Mouse (Mus musculus) heart, adult 2 months (tissue): ENCODE measurements around the gene Sik1. TPM values are rescaled to one million over a fixed set of nuclear protein-coding genes. Genes with fewer than 3 reads are reported as not detected.
A peak's percentile ranks its signal among the peaks of the same experiment; 100 is the strongest.

ENCODE experiments used
- DNase-seq, 2 experiments: peaks; one replicate each; pipeline ENCODE4 v3.0.0; 2021
- H3K27ac ChIP-seq: fragments of 200-600 bp; 2 replicates; pipeline ENCODE4 v1.8.1; 2022
- H3K27me3 ChIP-seq: fragments of 200-500 bp; 2 replicates; pipeline ENCODE4 v1.6.1; 2012; ENCODE audit warnings: mild to moderate bottlenecking, low read length, inconsistent platforms, mixed read lengths; ENCODE audit not compliant: control insufficient read depth, insufficient read depth
- H3K36me3 ChIP-seq: fragments of 200-500 bp; 2 replicates; pipeline ENCODE4 v1.6.1; 2012; ENCODE audit warnings: low read length, inconsistent platforms; ENCODE audit not compliant: control insufficient read depth, insufficient read depth
- H3K4me1 ChIP-seq: fragments of 200-500 bp; 2 replicates; pipeline ENCODE4 v1.6.1; 2011; ENCODE audit warnings: low read length; ENCODE audit not compliant: control insufficient read depth, insufficient read depth
- H3K4me3 ChIP-seq: fragments of 200-600 bp; 2 replicates; pipeline ENCODE4 v1.8.1; 2022
- H3K79me2 ChIP-seq: fragments of 200-500 bp; replicated peaks from 2 replicates; pipeline ENCODE4 v1.6.1; 2012; ENCODE audit warnings: mild to moderate bottlenecking, inconsistent platforms, low read length, moderate library complexity, mixed read lengths; ENCODE audit not compliant: control insufficient read depth, insufficient read depth
- H3K9ac ChIP-seq: fragments of 200-500 bp; 2 replicates; pipeline ENCODE4 v1.6.1; 2012; ENCODE audit warnings: low read depth, mild to moderate bottlenecking, control low read depth, inconsistent platforms, low read length, mixed read lengths
- CTCF ChIP-seq: fragments of 200-600 bp; IDR thresholded peaks from 2 replicates; pipeline ENCODE4 v1.8.1; 2022; ENCODE audit warnings: antibody characterized with exemption, mild to moderate bottlenecking, moderate library complexity
- EP300 ChIP-seq: fragments of 200-500 bp; IDR thresholded peaks from 2 replicates; pipeline ENCODE4 v1.6.1; 2011; ENCODE audit warnings: low read depth, low read length, control low read depth; ENCODE audit not compliant: insufficient read depth
- POLR2A ChIP-seq: fragments of 200-500 bp; IDR thresholded peaks from 2 replicates; pipeline ENCODE4 v1.6.1; 2011; ENCODE audit warnings: mild to moderate bottlenecking, low read depth, low read length, control low read depth; ENCODE audit not compliant: insufficient read depth
- WGBS: fragments of 180-500 bp; shearing (Covaris S2); methylation state at CpG from one replicate; pipeline ENCODE4 v1.1.7; 2018; 5-methylcytosine and 5-hydroxymethylcytosine counted together
- intact Hi-C: fragments of 180-260 bp; cut with DNase I; formaldehyde crosslinking; loops from one replicate; pipeline ENCODE4 v1.15.1; 2025
- polyA plus RNA-seq: library from polyadenylated mRNA; depleted of rRNA; stranded (reverse); fragments of >200 nt; gene quantifications from 2 replicates; pipeline ENCODE4 v1.2.3, GENCODE M21; 2012
- total RNA-seq, 2 experiments: library from RNA; stranded (reverse); gene quantifications; 2 replicates each; pipeline ENCODE4 v1.2.3; 2021

The Sik1 gene
- total and polyA plus RNA-seq, 3 experiments = 21.0 to 62.7 (median 39.6) TPM

DNA sequence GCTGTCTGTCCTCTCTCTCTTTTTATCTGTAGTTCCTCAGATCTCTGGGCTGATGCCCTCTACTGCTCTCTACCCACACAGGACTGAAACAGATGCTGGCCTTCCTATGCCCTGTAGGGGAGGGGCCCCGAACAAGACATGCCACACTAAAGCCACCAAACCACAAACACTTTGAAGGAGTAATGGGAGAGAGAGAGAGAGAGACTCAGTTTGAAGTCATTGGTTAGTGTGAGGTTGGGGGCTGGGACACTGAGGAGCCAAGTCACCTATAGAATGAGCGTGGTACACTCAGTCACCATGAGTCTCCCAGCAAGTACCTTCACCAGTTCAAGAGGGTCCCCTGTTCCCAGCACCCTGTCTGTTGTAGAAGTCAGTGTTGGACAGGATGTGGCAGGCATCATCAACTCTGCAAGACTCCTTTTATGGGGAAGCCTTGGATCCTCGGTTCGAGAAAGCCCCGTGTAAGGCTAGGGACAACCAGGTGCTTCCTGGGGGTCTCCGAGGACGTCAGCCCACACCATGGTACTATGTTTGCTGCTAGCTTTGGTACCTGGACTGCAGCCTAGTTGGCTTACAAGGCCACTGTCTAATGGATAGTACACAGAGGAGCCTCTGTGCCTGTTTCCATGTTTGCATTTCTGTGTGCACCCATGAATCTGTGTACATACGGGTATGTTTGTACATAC lies 17.7 kb upstream of the Sik1 start:
- Histone ChIP-seq H3K79me2 (no peaks in the 10 kb centered on the region), H3K9ac (no peak overlapping the region), H3K36me3 (no peaks in the 10 kb centered on the region), H3K4me3 (no peak overlapping the region), H3K4me1 (peaks cover 25% of the 10 kb centered on the region), H3K27me3 (no peaks in the 10 kb centered on the region), H3K27ac (peak overlapping the region; percentile 53)
- WGBS = 67% methylated on average over 8 of the region's 8 CpGs
- intact Hi-C loops = no loop called here
- TF ChIP-seq EP300 (no peak), CTCF (no peak), POLR2A (no peak)
- DNase-seq = peak in 1 of 2 experiments; percentile 16

DNA sequence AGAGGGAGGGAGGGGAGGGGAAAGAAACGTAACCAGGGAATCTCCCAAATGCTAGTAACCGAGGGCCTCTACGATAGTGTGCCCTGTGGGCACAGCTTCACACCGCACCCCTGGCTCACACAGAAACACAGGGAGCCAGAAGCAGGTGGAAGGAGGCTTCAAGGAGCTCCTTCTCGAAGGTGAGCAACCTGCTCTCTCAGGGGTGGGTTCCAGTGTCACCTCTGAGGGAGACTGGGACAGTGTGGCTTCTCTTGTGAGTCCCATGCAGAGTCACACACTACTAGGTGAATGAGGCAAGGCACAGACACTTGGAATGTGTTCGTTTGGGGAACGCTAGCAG lies 17.2 kb upstream of the Sik1 start:
- no peak for DNase-seq
- no peaks in the 10 kb centered on the region for H3K36me3 ChIP-seq
- WGBS = 84% methylated on average over 7 of the region's 7 CpGs
- TF ChIP-seq CTCF = no peak
- no peak for TF ChIP-seq EP300
- TF ChIP-seq POLR2A = no peak
- intact Hi-C loops = no loop called here
- no peaks in the 10 kb centered on the region for H3K79me2 ChIP-seq
- H3K4me1 ChIP-seq = peaks cover 25% of the 10 kb centered on the region
- H3K27ac ChIP-seq = no peak overlapping the region
- H3K4me3 ChIP-seq = no peak overlapping the region
- H3K27me3 ChIP-seq = no peaks in the 10 kb centered on the region
- H3K9ac ChIP-seq = no peak overlapping the region

DNA sequence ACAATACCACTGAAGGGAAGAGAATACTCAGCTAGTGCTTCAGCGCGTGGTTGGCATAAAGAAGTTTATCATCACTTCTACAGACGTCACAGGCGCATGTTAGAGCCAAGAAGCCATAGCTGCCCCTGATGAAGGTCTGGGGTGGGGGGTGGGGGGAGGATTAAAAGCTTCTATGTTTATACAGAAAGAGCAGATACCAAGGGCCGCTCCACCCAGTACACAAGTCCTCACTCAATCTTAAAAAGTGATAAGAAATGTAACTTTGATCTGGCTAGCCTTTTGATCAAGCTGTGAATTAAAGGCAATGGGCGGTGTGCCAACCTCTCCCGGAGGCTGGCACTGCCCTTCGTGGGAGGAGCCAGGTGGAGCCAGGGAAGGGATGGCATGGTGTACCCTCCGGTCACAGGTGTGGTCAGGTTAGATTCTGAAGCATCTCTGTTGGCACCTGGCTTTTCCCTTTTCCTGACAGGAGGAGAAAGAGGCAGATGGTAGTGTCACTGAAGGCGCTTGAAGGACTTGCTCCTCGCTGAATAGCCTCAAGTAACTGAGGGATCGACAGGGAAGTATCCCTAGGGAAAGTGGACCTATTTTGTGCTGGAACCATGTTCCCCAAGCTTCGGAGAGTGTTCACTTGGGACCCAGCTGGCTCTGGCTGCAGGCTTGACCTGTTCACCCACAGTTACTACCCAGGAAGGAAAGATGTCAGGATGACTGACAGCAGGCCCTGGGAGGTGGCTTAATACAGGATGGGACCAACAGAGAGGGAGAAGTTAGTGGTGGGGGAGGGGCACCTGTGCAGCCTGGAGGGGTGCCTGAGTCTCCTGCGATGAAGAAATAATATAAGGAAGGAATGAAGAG lies 16.6 kb upstream of the Sik1 start:
- no peak overlapping the region for H3K9ac ChIP-seq
- peak in 1 of 2 experiments; percentile 20 for DNase-seq
- 69% methylated on average over 14 of the region's 14 CpGs for WGBS
- H3K4me3 ChIP-seq = no peak overlapping the region
- peaks cover 20% of the 10 kb centered on the region for H3K4me1 ChIP-seq
- TF ChIP-seq CTCF = no peak
- TF ChIP-seq EP300 = no peak
- TF ChIP-seq POLR2A = no peak
- no peaks in the 10 kb centered on the region for H3K27me3 ChIP-seq
- H3K79me2 ChIP-seq = no peaks in the 10 kb centered on the region
- intact Hi-C loops = no loop called here
- H3K27ac ChIP-seq = no peak overlapping the region
- no peaks in the 10 kb centered on the region for H3K36me3 ChIP-seq

DNA sequence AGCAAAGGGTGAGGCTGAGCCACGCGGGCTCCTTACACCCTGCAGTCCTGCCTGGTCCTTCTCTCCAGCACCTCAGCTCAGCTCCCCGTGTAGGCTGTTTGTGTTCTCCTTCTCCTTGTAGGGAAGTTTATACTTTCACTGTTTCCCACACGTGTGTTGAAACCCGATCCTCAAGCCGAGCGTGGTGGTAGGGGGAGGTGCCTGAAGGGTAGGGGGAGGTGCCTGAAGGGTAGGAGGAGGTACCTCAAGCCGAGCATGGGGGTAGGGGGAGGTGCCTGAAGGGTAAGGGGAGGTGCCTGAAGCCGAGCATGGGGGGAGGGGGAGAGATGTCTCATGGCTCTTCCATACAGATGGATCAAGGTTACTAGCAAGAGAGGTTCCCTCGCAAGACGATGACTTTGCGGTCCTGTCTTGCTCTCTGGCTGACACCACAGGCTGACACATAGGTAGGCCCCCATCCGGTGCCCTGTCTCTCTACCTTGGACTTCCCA lies 15.4 kb upstream of the Sik1 start:
- WGBS = 41% methylated on average over 13 of the region's 13 CpGs
- no peaks in the 10 kb centered on the region for H3K79me2 ChIP-seq
- H3K4me1 ChIP-seq = peaks cover 17% of the 10 kb centered on the region
- no peak overlapping the region for H3K9ac ChIP-seq
- intact Hi-C loops = no loop called here
- H3K27ac ChIP-seq = no peak overlapping the region
- no peaks in the 10 kb centered on the region for H3K27me3 ChIP-seq
- H3K36me3 ChIP-seq = no peaks in the 10 kb centered on the region
- H3K4me3 ChIP-seq = no peak overlapping the region
- TF ChIP-seq EP300 = no peak
- TF ChIP-seq POLR2A = no peak
- no peak for TF ChIP-seq CTCF
- peak in 1 of 2 experiments; percentile 14 for DNase-seq

DNA sequence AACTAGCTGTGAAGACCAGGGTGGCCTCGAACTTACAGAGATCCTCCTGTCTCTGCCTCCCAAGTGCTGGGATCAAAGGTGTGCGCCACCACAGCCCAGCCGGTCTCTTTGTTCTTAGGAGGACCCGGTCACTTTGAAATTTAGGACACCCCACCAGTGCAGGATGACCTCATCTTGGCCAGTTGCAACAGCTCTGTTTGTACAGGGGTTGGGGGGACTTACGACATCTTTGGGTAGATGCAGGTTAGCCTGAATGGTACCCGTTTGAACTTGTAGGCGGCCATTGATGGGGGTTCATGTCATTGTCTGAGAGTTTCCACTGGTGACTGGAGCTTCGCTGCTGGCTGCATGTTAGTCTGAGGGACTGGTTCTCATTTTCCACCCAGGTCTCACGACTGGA lies 14.8 kb upstream of the Sik1 start:
- WGBS = 82% methylated on average over 9 of the region's 9 CpGs
- no peaks in the 10 kb centered on the region for H3K79me2 ChIP-seq
- no peaks in the 10 kb centered on the region for H3K27me3 ChIP-seq
- peaks cover 20% of the 10 kb centered on the region for H3K4me1 ChIP-seq
- H3K4me3 ChIP-seq = no peak overlapping the region
- no peaks in the 10 kb centered on the region for H3K36me3 ChIP-seq
- no peak for TF ChIP-seq POLR2A
- TF ChIP-seq CTCF = no peak
- TF ChIP-seq EP300 = no peak
- peak in 1 of 2 experiments; percentile 15 for DNase-seq
- intact Hi-C loops = no loop called here
- H3K9ac ChIP-seq = no peak overlapping the region
- H3K27ac ChIP-seq = no peak overlapping the region

DNA sequence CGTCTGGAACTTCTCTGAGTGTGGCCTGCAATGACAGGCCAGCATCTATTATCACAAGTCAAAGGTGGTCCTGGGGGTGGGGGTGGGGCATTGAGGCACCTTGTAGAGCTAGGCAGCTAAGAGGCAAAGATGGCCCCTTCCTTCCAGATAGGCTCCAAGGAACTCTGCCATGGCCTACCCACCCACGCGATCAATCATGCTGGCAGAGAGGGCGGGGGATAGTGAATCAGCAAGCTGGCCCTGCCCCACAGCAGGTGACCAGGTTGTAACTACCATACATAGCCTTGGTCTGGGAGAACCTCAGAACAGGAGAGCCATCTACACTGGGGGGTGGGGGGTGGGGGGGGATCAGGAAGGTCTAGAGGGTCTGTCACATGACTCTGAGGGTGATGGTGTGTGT lies 12.5 kb upstream of the Sik1 start:
- Histone ChIP-seq H3K27ac (no peak overlapping the region), H3K4me3 (no peak overlapping the region), H3K79me2 (no peaks in the 10 kb centered on the region), H3K36me3 (no peaks in the 10 kb centered on the region), H3K4me1 (peaks cover 7% of the 10 kb centered on the region), H3K9ac (no peak overlapping the region), H3K27me3 (no peaks in the 10 kb centered on the region)
- intact Hi-C loops = no loop called here
- peak in 1 of 2 experiments; percentile 9 for DNase-seq
- no peak for TF ChIP-seq POLR2A
- no peak for TF ChIP-seq CTCF
- no peak for TF ChIP-seq EP300
- WGBS = 82% methylated on average over 4 of the region's 4 CpGs
